Mouse (Mus musculus) thymus, adult 2 months (tissue): Measurements from ENCODE around the gene Snrnp70. TPM values are rescaled to one million over a fixed set of nuclear protein-coding genes. Genes with fewer than 3 reads are reported as not detected.
A peak's percentile ranks its signal among the peaks of the same experiment; 100 is the strongest.

ENCODE experiments used
- DNase-seq: peaks from one replicate; pipeline ENCODE4 v3.0.0; 2021
- H3K27ac ChIP-seq: fragments of 200-500 bp; 2 replicates; pipeline ENCODE4 v1.5.1; 2012; ENCODE audit warnings: low read length, control low read depth; ENCODE audit not compliant: control insufficient read depth, insufficient read depth
- H3K27me3 ChIP-seq: fragments of 200-500 bp; 2 replicates; pipeline ENCODE4 v1.6.1; 2012; ENCODE audit warnings: mild to moderate bottlenecking, low read length, moderate library complexity, mixed read lengths; ENCODE audit not compliant: control insufficient read depth, insufficient read depth
- H3K36me3 ChIP-seq: fragments of 200-500 bp; 2 replicates; pipeline ENCODE4 v1.6.1; 2012; ENCODE audit warnings: mild to moderate bottlenecking, low read length, moderate library complexity; ENCODE audit not compliant: control insufficient read depth, insufficient read depth
- H3K4me1 ChIP-seq: fragments of 200-500 bp; replicated peaks from 2 replicates; pipeline ENCODE4 v1.6.1; 2012; ENCODE audit warnings: low read length; ENCODE audit not compliant: control insufficient read depth, insufficient read depth
- H3K4me3 ChIP-seq: fragments of 200-500 bp; 2 replicates; pipeline ENCODE4 v1.5.1; 2012; ENCODE audit warnings: mild to moderate bottlenecking, low read length, control low read depth, moderate library complexity; ENCODE audit not compliant: control insufficient read depth, insufficient read depth
- CTCF ChIP-seq: fragments of 200-500 bp; IDR thresholded peaks from 2 replicates; pipeline ENCODE4 v1.5.1; 2012; ENCODE audit warnings: mild to moderate bottlenecking, control low read depth, low read length, moderate library complexity, borderline replicate concordance; ENCODE audit not compliant: control insufficient read depth, poor library complexity, insufficient read depth; ENCODE audit errors: extremely low read depth
- POLR2A ChIP-seq: fragments of 200-500 bp; IDR thresholded peaks from 2 replicates; pipeline ENCODE4 v1.6.1; 2012; ENCODE audit warnings: mild to moderate bottlenecking, low read length, control low read depth, moderate library complexity; ENCODE audit not compliant: control insufficient read depth, poor library complexity, insufficient read depth; ENCODE audit errors: extremely low read depth
- WGBS: fragments of 180-500 bp; shearing (Covaris S2); methylation state at CpG from one replicate; pipeline ENCODE4 v1.1.7; 2018; 5-methylcytosine and 5-hydroxymethylcytosine counted together
- polyA plus RNA-seq: library from polyadenylated mRNA; depleted of rRNA; stranded (reverse); fragments of >200 nt; gene quantifications from 2 replicates; pipeline ENCODE4 v1.2.3, GENCODE M21; 2012; rRNA removed

Gene Snrnp70
- polyA plus RNA-seq, 1 experiment: 725 TPM

GRCm38 (mm10) chr7:45332685-45333425 is 62.7 kb downstream of the Snrnp70 start:
- no peaks in the 10 kb centered on the region; the same call in 1 of the 2 replicates for H3K27me3 ChIP-seq
- peak; percentile 67 for DNase-seq
- H3K27ac ChIP-seq: no peak overlapping the region
- WGBS: 13% methylated on average over 22 of the region's 22 CpGs
- peaks cover 11% of the 10 kb centered on the region for H3K4me1 ChIP-seq
- TF ChIP-seq CTCF: no peak
- 0 out of 2 replicates have a peak, but pooled peaks have one; percentile 23 for TF ChIP-seq POLR2A
- no peaks in the 10 kb centered on the region for H3K36me3 ChIP-seq
- H3K4me3 ChIP-seq: peak overlapping the region; percentile 70

GRCm38 (mm10) chr7:45331502-45331901 is 64.0 kb downstream of the Snrnp70 start:
- Histone ChIP-seq H3K36me3 (no peaks in the 10 kb centered on the region), H3K4me3 (no peak overlapping the region), H3K27me3 (no peaks in the 10 kb centered on the region), H3K27ac (no peak overlapping the region), H3K4me1 (peaks cover 9% of the 10 kb centered on the region)
- WGBS: 91% methylated on average over 6 of the region's 6 CpGs
- TF ChIP-seq POLR2A (no peak), CTCF (no peak)
- DNase-seq: no peak

- no peak overlapping the region for H3K27ac ChIP-seq
- H3K36me3 ChIP-seq: no peaks in the 10 kb centered on the region
- WGBS: 95% methylated on average over 13 of the region's 13 CpGs
- H3K4me3 ChIP-seq: no peak overlapping the region
- H3K4me1 ChIP-seq: peaks cover 9% of the 10 kb centered on the region
- DNase-seq: no peak
- TF ChIP-seq POLR2A (no peak), CTCF (no peak)
- no peaks in the 10 kb centered on the region for H3K27me3 ChIP-seq
Measured at GRCm38 (mm10) chr7:45328841-45329475, 66.6 kb downstream of the Snrnp70 start.

Other genes with a start within 250 kb of the Snrnp70 start
- gene Pih1d1, start 241.4 kb downstream of the Snrnp70 start, polyA plus RNA-seq: 72.5 and 78.7 TPM in 2 replicates
- gene Aldh16a1, start 241.2 kb downstream of the Snrnp70 start, polyA plus RNA-seq: 97.2 and 101 TPM in 2 replicates
- 1.2 and 2.0 TPM in 2 replicates for gene Slc17a7, start 231.8 kb downstream of the Snrnp70 start, polyA plus RNA-seq
- gene Gfy, start 216.2 kb downstream of the Snrnp70 start, polyA plus RNA-seq: 0.09 and 0.11 TPM in 2 replicates
- gene Pth2, start 214.7 kb downstream of the Snrnp70 start, polyA plus RNA-seq: not detected in 2 replicates
- gene Ccdc155, start 190.8 kb downstream of the Snrnp70 start, polyA plus RNA-seq: 0.32 and 0.37 TPM in 2 replicates
- gene Dkkl1, start 183.6 kb downstream of the Snrnp70 start, polyA plus RNA-seq: 3.0 and 3.5 TPM in 2 replicates
- 5.0 and 8.5 TPM in 2 replicates for gene Tead2, start 180.0 kb downstream of the Snrnp70 start, polyA plus RNA-seq
- 412 and 423 TPM in 2 replicates for gene Cd37, start 156.6 kb downstream of the Snrnp70 start, polyA plus RNA-seq
- gene Slc6a16, start 154.7 kb downstream of the Snrnp70 start, polyA plus RNA-seq: 0.30 and 0.37 TPM in 2 replicates
- gene Slc6a21, start 118.2 kb downstream of the Snrnp70 start, polyA plus RNA-seq: 0.50 TPM in 1 of 2 replicates, not detected in the other
- 12.1 and 12.9 TPM in 2 replicates for gene Trpm4, start 62.0 kb downstream of the Snrnp70 start, polyA plus RNA-seq
- 0.56 and 9.1 TPM in 2 replicates for gene Hrc, start 60.5 kb downstream of the Snrnp70 start, polyA plus RNA-seq
- 0.65 and 0.89 TPM in 2 replicates for gene Ppfia3, start 28.7 kb downstream of the Snrnp70 start, polyA plus RNA-seq
- gene Lin7b, start 25.2 kb downstream of the Snrnp70 start, polyA plus RNA-seq: 0.65 and 1.0 TPM in 2 replicates
- gene Kcna7, start 9.9 kb upstream of the Snrnp70 start, polyA plus RNA-seq: 0.68 and 1.1 TPM in 2 replicates
- gene Ntf5, start 18.0 kb upstream of the Snrnp70 start, polyA plus RNA-seq: 2.1 and 3.0 TPM in 2 replicates
- gene Lhb, start 25.1 kb upstream of the Snrnp70 start, polyA plus RNA-seq: 0.80 and 0.96 TPM in 2 replicates
- gene Gys1, start 39.1 kb upstream of the Snrnp70 start, polyA plus RNA-seq: 35.2 and 35.5 TPM in 2 replicates
- 122 and 124 TPM in 2 replicates for gene Ruvbl2, start 42.4 kb upstream of the Snrnp70 start, polyA plus RNA-seq
- gene Ftl1, start 64.1 kb upstream of the Snrnp70 start, polyA plus RNA-seq: 2,491 and 2,656 TPM in 2 replicates
- gene Bax, start 71.2 kb upstream of the Snrnp70 start, polyA plus RNA-seq: 165 and 184 TPM in 2 replicates
- gene Tulp2, start 86.1 kb upstream of the Snrnp70 start, polyA plus RNA-seq: 2.5 and 3.0 TPM in 2 replicates
- not detected in 2 replicates for gene Gm45808, start 91.1 kb upstream of the Snrnp70 start, polyA plus RNA-seq
- gene Dhdh, start 93.1 kb upstream of the Snrnp70 start, polyA plus RNA-seq: 2.3 and 2.4 TPM in 2 replicates
- gene Nucb1, start 114.7 kb upstream of the Snrnp70 start, polyA plus RNA-seq: 204 and 216 TPM in 2 replicates
- gene Ppp1r15a, start 130.5 kb upstream of the Snrnp70 start, polyA plus RNA-seq: 27.6 and 35.3 TPM in 2 replicates
- gene Plekha4, start 130.6 kb upstream of the Snrnp70 start, polyA plus RNA-seq: 9.7 and 12.3 TPM in 2 replicates
- gene Hsd17b14, start 159.2 kb upstream of the Snrnp70 start, polyA plus RNA-seq: 2.2 and 2.6 TPM in 2 replicates
- gene Bcat2, start 174.4 kb upstream of the Snrnp70 start, polyA plus RNA-seq: 140 and 173 TPM in 2 replicates
- gene Fgf21, start 219.7 kb upstream of the Snrnp70 start, polyA plus RNA-seq: 18.9 and 19.2 TPM in 2 replicates
- 4.7 and 5.9 TPM in 2 replicates for gene Fut1, start 221.5 kb upstream of the Snrnp70 start, polyA plus RNA-seq
- gene Izumo1, start 226.1 kb upstream of the Snrnp70 start, polyA plus RNA-seq: 0.45 and 0.75 TPM in 2 replicates
- gene Rasip1, start 231.7 kb upstream of the Snrnp70 start, polyA plus RNA-seq: 6.3 and 8.6 TPM in 2 replicates
- 3.9 and 4.4 TPM in 2 replicates for gene Mamstr, start 244.2 kb upstream of the Snrnp70 start, polyA plus RNA-seq